Mouse (Mus musculus): ENCODE results near the gene Dleu7. TPM values are rescaled to one million over a fixed set of nuclear protein-coding genes. Genes with fewer than 3 reads are reported as not detected.

Dleu7 gene
- polyA plus RNA-seq, 1 experiment = not detected

DNA sequence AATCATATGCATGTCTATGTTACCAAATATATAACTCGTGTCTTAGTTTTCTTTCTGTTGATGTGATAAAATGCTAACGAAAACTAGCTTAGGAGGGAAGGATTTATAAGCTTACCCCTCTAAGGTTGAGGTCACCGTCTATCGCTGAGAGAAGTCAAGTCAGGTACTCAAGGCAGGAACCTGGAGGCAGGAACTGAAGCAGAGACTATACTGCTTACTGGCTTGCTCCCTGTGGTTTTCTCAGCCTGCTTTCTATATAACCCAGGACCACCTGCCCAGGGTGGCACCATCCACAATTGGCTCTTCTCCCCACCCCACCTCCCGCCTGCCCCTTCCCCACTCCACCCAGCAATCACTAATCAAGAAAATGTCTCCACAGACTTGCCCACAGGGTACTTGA, 32.1 kb upstream of the Dleu7 start:
- TF ChIP-seq CTCF (IDR thresholded peaks at IDR 0.05; ENCODE audit: control insufficient read depth, insufficient read depth, insufficient read length) (no peak), USF1 (IDR thresholded peaks at IDR 0.05; ENCODE audit: low read depth) (no peak), FOSL1 (IDR thresholded peaks at IDR 0.05; ENCODE audit: insufficient read depth, low read length, poor library complexity, severe bottlenecking) (no peak), MYOG (IDR thresholded peaks at IDR 0.05; ENCODE audit: control insufficient read depth, extremely low read depth, insufficient read length) (no peak), MAX (IDR thresholded peaks at IDR 0.05) (no peak), MYOD1 (IDR thresholded peaks at IDR 0.05; ENCODE audit: control insufficient read depth, insufficient read length, low read depth) (no peak), CEBPB (IDR thresholded peaks at IDR 0.05; ENCODE audit: low read depth) (no peak)
- no peaks in the 10 kb centered on the region for H3K27me3 ChIP-seq (ENCODE audit: control insufficient read depth, insufficient read depth, insufficient read length)
- no peak overlapping the region for H3ac ChIP-seq (ENCODE audit: control insufficient read depth, insufficient read length, low read depth)
- H3K79me2 ChIP-seq (ENCODE audit: control insufficient read depth, insufficient read depth) = no peaks in the 10 kb centered on the region
- no peaks in the 10 kb centered on the region for H3K79me3 ChIP-seq (ENCODE audit: low read depth)
- no peak overlapping the region for H3K4me3 ChIP-seq (ENCODE audit: insufficient read depth, poor library complexity, severe bottlenecking)
- no peaks in the 10 kb centered on the region for H3K36me3 ChIP-seq (ENCODE audit: control insufficient read depth, insufficient read depth)

DNA sequence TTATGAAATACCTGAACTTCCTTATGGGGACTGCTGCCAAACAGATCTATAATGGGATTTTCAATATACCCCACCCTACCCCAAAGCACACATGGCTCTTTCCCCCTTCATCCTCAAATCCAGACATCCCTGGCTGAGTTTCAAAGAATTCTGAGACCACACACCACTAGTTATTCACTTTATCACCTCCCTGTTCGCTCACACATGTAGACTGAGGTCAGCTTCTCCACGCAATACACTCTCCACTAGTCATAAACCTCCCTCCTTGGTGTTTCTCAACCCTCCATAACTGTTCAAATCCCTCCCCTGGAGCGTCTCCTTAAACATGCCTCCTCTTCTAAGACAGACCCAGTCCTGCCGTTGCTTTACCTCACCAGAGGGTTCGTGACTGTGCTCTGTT, 30.6 kb upstream of the Dleu7 start:
- Histone ChIP-seq H3K79me3 (ENCODE audit: low read depth) (no peaks in the 10 kb centered on the region), H3K36me3 (ENCODE audit: control insufficient read depth, insufficient read depth) (no peaks in the 10 kb centered on the region), H3ac (ENCODE audit: control insufficient read depth, insufficient read length, low read depth) (no peak overlapping the region), H3K4me3 (ENCODE audit: insufficient read depth, poor library complexity, severe bottlenecking) (no peak overlapping the region), H3K27me3 (ENCODE audit: control insufficient read depth, insufficient read depth, insufficient read length) (no peaks in the 10 kb centered on the region), H3K79me2 (ENCODE audit: control insufficient read depth, insufficient read depth) (no peaks in the 10 kb centered on the region)
- TF ChIP-seq CTCF (IDR thresholded peaks at IDR 0.05; ENCODE audit: control insufficient read depth, insufficient read depth, insufficient read length) = no peak
- TF ChIP-seq MYOD1 (IDR thresholded peaks at IDR 0.05; ENCODE audit: control insufficient read depth, insufficient read length, low read depth) = no peak
- TF ChIP-seq FOSL1 (IDR thresholded peaks at IDR 0.05; ENCODE audit: insufficient read depth, low read length, poor library complexity, severe bottlenecking) = no peak
- no peak for TF ChIP-seq USF1 (IDR thresholded peaks at IDR 0.05; ENCODE audit: low read depth)
- no peak for TF ChIP-seq MYOG (IDR thresholded peaks at IDR 0.05; ENCODE audit: control insufficient read depth, extremely low read depth, insufficient read length)
- TF ChIP-seq CEBPB (IDR thresholded peaks at IDR 0.05; ENCODE audit: low read depth) = no peak
- TF ChIP-seq MAX (IDR thresholded peaks at IDR 0.05) = no peak

DNA sequence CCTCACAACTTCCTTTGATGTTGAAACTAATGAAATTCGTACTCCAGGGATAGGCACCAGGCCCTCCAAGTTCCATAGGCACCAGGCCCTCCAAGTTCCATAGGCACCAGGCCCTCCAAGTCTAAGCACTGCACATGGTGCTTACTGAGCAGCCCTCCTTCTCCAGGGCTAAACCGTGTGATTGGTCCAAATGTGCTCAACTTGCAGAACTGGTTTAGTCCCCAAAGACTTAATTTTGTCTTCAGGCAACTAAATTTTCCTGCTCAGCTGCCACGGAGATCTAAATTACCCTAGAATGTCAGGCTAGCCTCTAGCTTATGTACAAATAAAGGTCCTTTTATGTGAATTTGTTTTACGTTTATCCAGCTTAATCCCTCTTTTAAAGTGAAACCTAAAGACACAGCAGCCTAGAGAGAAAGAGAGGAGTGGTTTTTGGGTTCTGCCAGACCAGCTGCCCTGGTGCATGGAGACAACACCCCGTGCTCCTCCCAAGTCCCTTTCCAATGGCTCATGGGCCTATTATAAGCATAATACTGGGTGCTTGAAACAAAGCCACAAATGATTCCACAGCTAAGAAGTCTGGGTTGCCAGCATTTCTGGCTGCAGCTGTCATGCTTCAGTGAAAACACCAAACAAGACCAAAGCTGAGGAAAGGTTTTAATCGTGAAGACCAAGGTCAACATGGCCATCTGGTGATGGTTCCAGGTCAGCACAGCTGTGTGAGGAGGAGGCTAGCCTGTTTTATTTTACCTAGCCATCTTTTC, 29.9 kb upstream of the Dleu7 start:
- Histone ChIP-seq H3K79me3 (ENCODE audit: low read depth) (no peaks in the 10 kb centered on the region), H3ac (ENCODE audit: control insufficient read depth, insufficient read length, low read depth) (no peak overlapping the region), H3K36me3 (ENCODE audit: control insufficient read depth, insufficient read depth) (no peaks in the 10 kb centered on the region), H3K79me2 (ENCODE audit: control insufficient read depth, insufficient read depth) (no peaks in the 10 kb centered on the region), H3K27me3 (ENCODE audit: control insufficient read depth, insufficient read depth, insufficient read length) (no peaks in the 10 kb centered on the region), H3K4me3 (ENCODE audit: insufficient read depth, poor library complexity, severe bottlenecking) (no peak overlapping the region)
- no peak for TF ChIP-seq CEBPB (IDR thresholded peaks at IDR 0.05; ENCODE audit: low read depth)
- no peak for TF ChIP-seq FOSL1 (IDR thresholded peaks at IDR 0.05; ENCODE audit: insufficient read depth, low read length, poor library complexity, severe bottlenecking)
- TF ChIP-seq USF1 (IDR thresholded peaks at IDR 0.05; ENCODE audit: low read depth) = no peak
- no peak for TF ChIP-seq CTCF (IDR thresholded peaks at IDR 0.05; ENCODE audit: control insufficient read depth, insufficient read depth, insufficient read length)
- no peak for TF ChIP-seq MAX (IDR thresholded peaks at IDR 0.05)
- TF ChIP-seq MYOD1 (IDR thresholded peaks at IDR 0.05; ENCODE audit: control insufficient read depth, insufficient read length, low read depth) = no peak
- no peak for TF ChIP-seq MYOG (IDR thresholded peaks at IDR 0.05; ENCODE audit: control insufficient read depth, extremely low read depth, insufficient read length)

DNA sequence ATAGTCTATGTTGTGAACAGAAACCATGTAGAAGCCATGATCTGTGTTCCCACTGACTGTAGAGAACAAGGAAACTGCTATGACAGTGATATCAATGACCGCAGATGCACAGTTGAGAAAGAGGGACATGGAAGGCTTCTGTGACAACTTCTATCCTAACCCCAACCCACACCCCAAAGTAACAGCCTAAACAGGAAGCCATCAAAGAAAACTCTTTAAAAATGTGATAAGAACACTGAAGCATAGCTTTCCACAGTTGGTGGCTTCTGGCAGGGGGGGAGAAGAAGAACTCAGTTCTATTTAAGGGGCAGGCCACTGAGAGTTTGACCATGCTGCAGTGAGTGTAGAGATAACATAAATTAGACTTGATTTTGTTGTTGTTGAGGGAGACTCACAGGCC, 18.8 kb upstream of the Dleu7 start:
- H3K36me3 ChIP-seq (ENCODE audit: control insufficient read depth, insufficient read depth) = no peaks in the 10 kb centered on the region
- no peak overlapping the region for H3K4me3 ChIP-seq (ENCODE audit: insufficient read depth, poor library complexity, severe bottlenecking)
- H3K79me3 ChIP-seq (ENCODE audit: low read depth) = no peaks in the 10 kb centered on the region
- TF ChIP-seq CTCF (IDR thresholded peaks at IDR 0.05; ENCODE audit: control insufficient read depth, insufficient read depth, insufficient read length) = no peak
- no peak for TF ChIP-seq USF1 (IDR thresholded peaks at IDR 0.05; ENCODE audit: low read depth)
- TF ChIP-seq MAX (IDR thresholded peaks at IDR 0.05) = no peak
- no peak for TF ChIP-seq CEBPB (IDR thresholded peaks at IDR 0.05; ENCODE audit: low read depth)
- TF ChIP-seq FOSL1 (IDR thresholded peaks at IDR 0.05; ENCODE audit: insufficient read depth, low read length, poor library complexity, severe bottlenecking) = no peak
- no peak for TF ChIP-seq MYOG (IDR thresholded peaks at IDR 0.05; ENCODE audit: control insufficient read depth, extremely low read depth, insufficient read length)
- no peak for TF ChIP-seq MYOD1 (IDR thresholded peaks at IDR 0.05; ENCODE audit: control insufficient read depth, insufficient read length, low read depth)
- H3K27me3 ChIP-seq (ENCODE audit: control insufficient read depth, insufficient read depth, insufficient read length) = no peaks in the 10 kb centered on the region
- H3ac ChIP-seq (ENCODE audit: control insufficient read depth, insufficient read length, low read depth) = no peak overlapping the region
- no peaks in the 10 kb centered on the region for H3K79me2 ChIP-seq (ENCODE audit: control insufficient read depth, insufficient read depth)

DNA sequence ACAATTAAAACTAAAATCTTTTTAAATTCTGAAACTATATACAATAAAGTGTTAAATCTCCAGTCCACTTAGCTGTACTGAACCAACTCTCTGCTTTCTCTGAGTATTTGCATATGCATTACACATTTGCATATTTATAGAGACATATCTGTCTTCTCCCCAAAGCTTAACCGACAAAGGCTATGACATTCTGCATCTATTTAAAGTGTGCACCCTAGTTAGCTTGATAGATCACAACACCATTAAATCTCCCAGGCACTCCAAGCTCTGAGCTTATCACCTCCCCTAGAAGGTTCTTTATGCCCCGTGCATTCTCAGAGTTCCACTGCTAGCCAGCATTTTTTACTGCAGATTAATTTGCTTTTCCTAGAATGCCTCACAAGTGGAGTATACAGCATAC, 16.2 kb upstream of the Dleu7 start:
- Histone ChIP-seq H3K36me3 (ENCODE audit: control insufficient read depth, insufficient read depth) (no peaks in the 10 kb centered on the region), H3K79me3 (ENCODE audit: low read depth) (no peaks in the 10 kb centered on the region), H3K27me3 (ENCODE audit: control insufficient read depth, insufficient read depth, insufficient read length) (no peaks in the 10 kb centered on the region), H3ac (ENCODE audit: control insufficient read depth, insufficient read length, low read depth) (no peak overlapping the region), H3K79me2 (ENCODE audit: control insufficient read depth, insufficient read depth) (no peaks in the 10 kb centered on the region), H3K4me3 (ENCODE audit: insufficient read depth, poor library complexity, severe bottlenecking) (no peak overlapping the region)
- TF ChIP-seq USF1 (IDR thresholded peaks at IDR 0.05; ENCODE audit: low read depth) = no peak
- TF ChIP-seq MYOD1 (IDR thresholded peaks at IDR 0.05; ENCODE audit: control insufficient read depth, insufficient read length, low read depth) = no peak
- TF ChIP-seq CTCF (IDR thresholded peaks at IDR 0.05; ENCODE audit: control insufficient read depth, insufficient read depth, insufficient read length) = no peak

DNA sequence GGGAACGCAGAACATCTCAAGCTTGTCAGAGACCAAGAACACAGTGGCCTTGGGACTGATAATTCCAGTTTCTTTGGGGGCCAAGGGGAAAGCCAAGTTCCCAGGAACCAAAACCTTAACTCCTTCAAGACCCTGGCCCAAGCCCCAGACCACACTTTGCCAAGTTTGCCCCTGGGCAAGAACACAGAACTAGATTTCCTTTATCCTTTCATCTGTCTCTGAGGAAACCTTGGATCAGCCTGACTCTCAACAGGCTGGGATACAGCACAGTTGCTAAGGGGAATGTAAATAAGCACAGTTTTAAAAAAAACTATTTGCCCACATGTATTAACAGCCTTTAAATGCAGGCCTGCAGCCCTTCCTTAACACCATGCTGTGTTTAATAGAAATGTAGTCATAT, 14.7 kb upstream of the Dleu7 start:
- TF ChIP-seq MAX (IDR thresholded peaks at IDR 0.05) = no peak
- TF ChIP-seq USF1 (IDR thresholded peaks at IDR 0.05; ENCODE audit: low read depth) = no peak
- TF ChIP-seq CTCF (IDR thresholded peaks at IDR 0.05; ENCODE audit: control insufficient read depth, insufficient read depth, insufficient read length) = no peak
- TF ChIP-seq CEBPB (IDR thresholded peaks at IDR 0.05; ENCODE audit: low read depth) = no peak
- TF ChIP-seq FOSL1 (IDR thresholded peaks at IDR 0.05; ENCODE audit: insufficient read depth, low read length, poor library complexity, severe bottlenecking) = no peak
- no peak for TF ChIP-seq MYOD1 (IDR thresholded peaks at IDR 0.05; ENCODE audit: control insufficient read depth, insufficient read length, low read depth)
- no peak for TF ChIP-seq MYOG (IDR thresholded peaks at IDR 0.05; ENCODE audit: control insufficient read depth, extremely low read depth, insufficient read length)
- Histone ChIP-seq H3K79me2 (ENCODE audit: control insufficient read depth, insufficient read depth) (no peaks in the 10 kb centered on the region), H3K36me3 (ENCODE audit: control insufficient read depth, insufficient read depth) (no peaks in the 10 kb centered on the region), H3ac (ENCODE audit: control insufficient read depth, insufficient read length, low read depth) (no peak overlapping the region), H3K79me3 (ENCODE audit: low read depth) (no peaks in the 10 kb centered on the region), H3K4me3 (ENCODE audit: insufficient read depth, poor library complexity, severe bottlenecking) (no peak overlapping the region), H3K27me3 (ENCODE audit: control insufficient read depth, insufficient read depth, insufficient read length) (no peaks in the 10 kb centered on the region)

Measured in C2C12 (cell line).